Mouse (Mus musculus) G1E (cell line): ENCODE measurements at regions not wholly inside any gene's neighbourhood (a gene's known extent, or its start where the extent isn't known, plus 50 kb on each side); places are given as distances from the start of the nearest gene placed in this dataset.

Source experiments
- ATAC-seq: 2 replicates; pipeline ENCODE4 v1.8.0; 2016; ENCODE audit warnings: mild to moderate bottlenecking; ENCODE audit not compliant: insufficient number of reproducible peaks, poor library complexity, low FRiP score, severe bottlenecking; ENCODE audit errors: extremely low read depth
- DNase-seq: peaks from one replicate; pipeline ENCODE4 v3.0.0; 2012; ENCODE audit warnings: low spot score
- H3K27me3 ChIP-seq: 2 replicates; pipeline ENCODE4 v1.6.1; 2012; ENCODE audit warnings: mild to moderate bottlenecking, low read length, inconsistent platforms; ENCODE audit not compliant: insufficient read depth
- H3K36me3 ChIP-seq: replicated peaks from 2 replicates; pipeline ENCODE3; 2012; ENCODE audit warnings: mild to moderate bottlenecking, inconsistent platforms
- H3K4me1 ChIP-seq: 2 replicates; pipeline ENCODE4 v1.6.1; 2012; ENCODE audit warnings: low read depth, low read length, inconsistent platforms, mixed read lengths; ENCODE audit not compliant: insufficient read depth
- H3K4me3 ChIP-seq: 2 replicates; pipeline ENCODE4 v1.5.1; 2012; ENCODE audit warnings: low read depth, mild to moderate bottlenecking, inconsistent platforms, low read length, moderate library complexity, mixed read lengths
- H3K9me3 ChIP-seq: replicated peaks from 2 replicates; pipeline ENCODE4 v1.6.1; 2012; ENCODE audit warnings: inconsistent platforms
- CTCF ChIP-seq: IDR thresholded peaks from 2 replicates; pipeline ENCODE4 v1.5.1; 2012; ENCODE audit warnings: low read depth, low read length, inconsistent platforms, mixed read lengths
- GATA1 ChIP-seq: IDR thresholded peaks from 2 replicates; pipeline ENCODE4 v1.6.1; 2012; ENCODE audit warnings: borderline replicate concordance, low read length, inconsistent platforms, mixed read lengths
- GATA2 ChIP-seq: IDR thresholded peaks from 2 replicates; pipeline ENCODE4 v1.6.1; 2012; ENCODE audit warnings: low read depth, low read length, inconsistent platforms, borderline replicate concordance
- POLR2AphosphoS5 ChIP-seq: IDR thresholded peaks from 2 replicates; pipeline ENCODE4 v1.6.1; 2012; ENCODE audit warnings: low read depth, low read length, inconsistent platforms; ENCODE audit not compliant: insufficient replicate concordance
- TAL1 ChIP-seq: conservative IDR thresholded peaks from 2 replicates; pipeline ENCODE4 v1.6.1; 2012; ENCODE audit warnings: low read depth, low read length, inconsistent platforms, mixed read lengths

DNA sequence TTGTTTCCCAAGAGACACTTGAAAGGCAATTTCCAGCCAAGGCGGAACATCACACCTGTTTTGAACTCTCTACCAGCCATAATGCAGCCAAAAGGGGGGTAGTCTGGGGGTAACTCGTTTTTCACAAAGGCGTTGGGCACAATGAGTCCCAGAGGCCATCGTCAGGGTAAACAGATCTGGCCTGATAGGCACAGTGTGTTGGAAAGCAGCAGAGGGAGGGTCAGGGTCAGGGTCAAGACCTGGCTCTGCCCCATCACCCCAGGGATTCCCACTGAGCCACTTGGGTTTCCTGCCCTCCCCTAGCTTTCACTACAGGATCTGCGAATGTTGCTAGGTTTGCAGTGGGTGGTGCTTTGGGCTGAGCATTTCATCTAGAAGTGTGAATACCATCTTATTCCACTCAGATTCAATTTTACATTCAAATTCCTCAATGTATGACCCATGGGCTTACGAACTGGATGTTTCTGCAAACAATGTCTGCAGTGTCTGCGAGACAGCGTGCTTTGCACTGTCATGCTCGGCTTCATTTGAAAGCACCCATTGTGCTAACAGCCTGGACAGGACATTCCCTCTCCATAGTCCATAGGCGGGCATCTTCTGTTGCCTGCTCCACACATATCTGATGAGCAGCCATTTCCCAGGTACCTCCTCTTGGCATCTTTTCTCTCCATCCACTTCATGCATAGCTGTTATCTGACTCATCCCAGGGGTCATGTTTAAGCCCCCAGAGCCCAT, 181.9 kb upstream of the Cxcl12 start:
- H3K27me3 ChIP-seq = no peaks in the 10 kb centered on the region
- TF ChIP-seq GATA1 (no peak), POLR2AphosphoS5 (no peak), CTCF (no peak), TAL1 (no peak), GATA2 (no peak)
- H3K9me3 ChIP-seq = peaks cover 68% of the 10 kb centered on the region
- DNase-seq = no peak
- no peak overlapping the region for H3K4me3 ChIP-seq
- H3K36me3 ChIP-seq = no peaks in the 10 kb centered on the region
- no peak for ATAC-seq
- no peaks in the 10 kb centered on the region for H3K4me1 ChIP-seq

DNA sequence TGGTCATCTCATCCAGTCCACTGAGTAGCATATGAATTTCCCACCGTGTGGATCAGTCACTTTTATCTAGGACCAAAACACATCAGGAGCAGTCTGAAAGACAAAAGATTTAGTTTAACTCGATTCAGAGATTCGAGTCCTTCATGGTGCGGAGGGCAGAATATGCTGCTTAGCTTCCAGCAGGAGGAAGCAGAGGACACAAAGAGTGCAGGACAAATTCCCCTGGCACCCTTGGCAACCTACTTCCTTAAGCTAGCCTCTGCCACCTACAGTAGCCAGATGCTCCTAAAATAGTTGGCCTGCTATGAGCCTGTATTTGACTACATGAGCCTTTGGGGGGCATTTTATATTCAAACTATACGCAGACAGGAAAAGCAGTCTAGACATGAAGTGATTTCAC, 181.1 kb upstream of the Cxcl12 start:
- no peaks in the 10 kb centered on the region for H3K27me3 ChIP-seq
- H3K9me3 ChIP-seq = peaks cover 70% of the 10 kb centered on the region
- no peaks in the 10 kb centered on the region for H3K4me1 ChIP-seq
- no peak for TF ChIP-seq GATA2
- TF ChIP-seq CTCF = no peak
- TF ChIP-seq POLR2AphosphoS5 = no peak
- no peak for TF ChIP-seq GATA1
- no peak for TF ChIP-seq TAL1
- no peaks in the 10 kb centered on the region for H3K36me3 ChIP-seq
- DNase-seq (no peak), ATAC-seq (no peak)
- no peak overlapping the region for H3K4me3 ChIP-seq

DNA sequence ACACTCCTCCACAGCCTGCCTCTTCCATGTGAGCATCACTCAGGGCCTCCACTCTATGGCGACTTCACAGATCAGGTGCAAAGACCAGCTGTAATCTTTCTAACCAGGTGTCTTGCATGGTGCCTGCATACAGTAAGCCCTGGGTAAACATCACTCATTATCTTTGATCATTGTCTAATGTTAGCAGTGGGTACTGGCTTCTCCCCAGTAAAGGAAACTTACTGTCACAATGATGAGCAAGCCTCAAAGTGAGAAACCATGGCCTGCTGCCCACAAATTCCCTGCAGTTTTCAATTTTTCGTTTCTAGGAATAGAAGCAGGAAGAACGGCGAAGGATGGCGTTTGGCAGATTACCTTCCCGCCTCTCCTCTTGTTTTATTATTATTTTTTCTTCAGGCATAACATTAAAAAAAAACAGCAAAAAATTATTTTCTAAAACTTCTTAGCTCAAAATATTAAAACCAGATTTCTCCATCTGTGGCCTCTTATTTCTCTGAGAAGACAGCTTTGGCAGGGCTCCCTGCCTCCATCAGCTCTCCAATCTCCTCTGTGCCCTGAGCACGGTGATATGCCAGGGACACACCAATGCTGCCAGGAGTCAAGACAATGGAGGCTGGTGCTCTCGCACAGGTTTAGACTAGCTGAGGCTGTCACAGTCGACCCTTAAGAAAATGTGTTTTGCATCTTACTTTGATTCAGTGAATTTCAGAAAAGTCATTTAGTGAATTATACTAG, 169.2 kb upstream of the Cxcl12 start:
- ATAC-seq = no peak
- TF ChIP-seq TAL1 (no peak), CTCF (no peak), GATA1 (no peak), GATA2 (no peak), POLR2AphosphoS5 (no peak)
- Histone ChIP-seq H3K9me3 (peaks cover 44% of the 10 kb centered on the region), H3K27me3 (no peaks in the 10 kb centered on the region), H3K36me3 (no peaks in the 10 kb centered on the region), H3K4me1 (no peaks in the 10 kb centered on the region), H3K4me3 (no peak overlapping the region)
- no peak for DNase-seq

DNA sequence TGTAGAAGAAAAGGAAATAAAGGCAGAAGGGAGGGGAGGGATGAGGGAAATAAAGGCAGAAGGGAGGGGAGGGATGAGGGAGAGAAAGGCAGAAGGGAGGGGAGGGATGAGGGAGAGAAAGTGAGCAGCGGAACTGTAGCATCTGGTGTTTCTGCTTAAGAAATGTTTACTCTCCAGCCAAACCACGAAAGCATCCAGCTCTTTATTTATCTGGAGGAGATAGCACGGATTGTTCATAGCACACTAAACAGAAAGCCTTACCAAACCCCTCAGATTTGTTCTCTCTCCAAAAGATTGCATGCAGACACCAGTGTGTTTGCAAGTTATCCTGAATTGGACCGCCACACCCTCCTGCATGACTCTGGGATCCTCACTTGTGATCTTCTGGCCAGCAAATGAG, 168.4 kb upstream of the Cxcl12 start:
- TF ChIP-seq TAL1 (no peak), GATA2 (no peak), CTCF (no peak)
- no peak for ATAC-seq
- peaks cover 37% of the 10 kb centered on the region for H3K9me3 ChIP-seq
- no peaks in the 10 kb centered on the region for H3K27me3 ChIP-seq
- H3K36me3 ChIP-seq = no peaks in the 10 kb centered on the region
- no peak for DNase-seq
- H3K4me1 ChIP-seq = no peaks in the 10 kb centered on the region
- H3K4me3 ChIP-seq = no peak overlapping the region

DNA sequence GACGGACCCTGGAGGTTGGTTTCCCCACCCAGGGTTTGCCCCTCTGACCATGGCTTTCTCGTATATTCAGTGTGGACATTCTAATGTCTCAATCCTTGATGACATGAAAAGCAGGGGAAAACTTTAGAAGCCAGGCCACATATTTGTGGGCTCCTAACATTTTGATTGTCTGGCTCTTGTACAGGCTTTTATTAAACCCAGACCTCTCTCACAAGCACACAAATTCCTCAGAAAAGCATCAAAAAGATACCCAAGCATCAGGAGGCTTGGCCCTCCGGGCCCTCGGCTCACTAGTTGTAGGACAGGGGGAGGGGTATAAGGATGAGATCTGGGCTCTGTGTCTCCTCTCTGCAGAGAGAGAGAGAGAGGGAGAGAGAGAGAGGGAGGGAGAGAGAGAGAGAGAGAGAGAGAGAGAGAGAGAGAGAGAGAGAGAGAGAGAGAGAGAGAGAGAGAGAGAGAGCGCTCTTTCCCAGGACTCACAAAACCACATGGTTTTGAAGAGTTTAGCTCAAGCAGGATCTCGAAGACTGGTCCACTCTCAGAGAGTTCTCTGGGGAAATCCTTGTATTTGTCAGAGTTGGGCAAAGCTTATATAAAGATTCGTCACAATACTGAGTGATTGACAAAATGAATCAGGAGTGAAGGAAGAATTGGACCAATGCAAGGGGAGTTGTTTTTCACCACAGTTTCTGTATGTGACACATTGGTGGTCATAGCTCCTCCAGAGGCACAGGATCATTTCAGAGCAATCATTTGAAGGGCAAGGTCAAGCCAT, 167.2 kb upstream of the Cxcl12 start:
- no peak for DNase-seq
- Histone ChIP-seq H3K4me1 (no peaks in the 10 kb centered on the region), H3K9me3 (peaks cover 29% of the 10 kb centered on the region)

DNA sequence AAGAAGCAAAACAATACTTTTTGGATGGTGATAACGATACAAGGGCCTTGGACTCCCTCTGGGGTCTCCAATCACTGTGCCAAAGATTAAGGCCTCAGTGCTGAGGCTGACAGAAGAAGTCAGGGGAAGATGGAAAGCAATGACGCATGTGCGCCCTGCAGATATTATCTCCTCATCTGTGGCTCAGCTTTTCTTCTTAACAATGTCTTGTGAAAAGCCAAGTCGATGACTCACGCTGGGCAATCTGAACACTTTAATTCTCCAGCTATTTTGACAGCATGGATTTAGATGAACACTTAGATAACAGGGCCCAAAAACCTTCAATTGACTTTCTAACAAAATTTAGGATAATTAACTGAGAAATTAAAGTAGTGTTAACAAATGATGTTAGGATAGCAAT, 155.7 kb upstream of the Cxcl12 start:
- Histone ChIP-seq H3K4me3 (no peak overlapping the region), H3K27me3 (no peaks in the 10 kb centered on the region), H3K36me3 (no peaks in the 10 kb centered on the region), H3K9me3 (peaks cover 48% of the 10 kb centered on the region), H3K4me1 (no peaks in the 10 kb centered on the region)
- no peak for TF ChIP-seq CTCF
- no peak for ATAC-seq
- DNase-seq = no peak

More for the DNA sequence above, 167.2 kb upstream of the Cxcl12 start:
- Histone ChIP-seq H3K27me3 (no peaks in the 10 kb centered on the region), H3K4me3 (no peak overlapping the region), H3K36me3 (no peaks in the 10 kb centered on the region)
- no peak for ATAC-seq
- TF ChIP-seq POLR2AphosphoS5 (no peak), CTCF (no peak), TAL1 (no peak), GATA1 (no peak), GATA2 (no peak)
